Mouse (Mus musculus): ENCODE data around the gene Mettl22.

GRCm38 (mm10) chr16:8535411-8535810 lies 64.8 kb downstream of the Mettl22 start:
- no peak for TF ChIP-seq CTCF (IDR thresholded peaks at IDR 0.05; ENCODE audit: low read depth, low read length)
- TF ChIP-seq POLR2A (IDR thresholded peaks at IDR 0.05; ENCODE audit: extremely low read depth, insufficient read depth, low read length), result no peak
